Mouse (Mus musculus): ENCODE data around the gene Cers4. TPM values are rescaled to one million over a fixed set of nuclear protein-coding genes. Genes with fewer than 3 reads are reported as not detected.
A peak's percentile ranks its signal among the peaks of the same experiment; 100 is the strongest.

The Cers4 gene
- total RNA-seq (2021) = 10 to 100 TPM; 21.6 to 30.4 TPM
- long read RNA-seq, experiment 1, full-length matches to known transcripts = 13 of 17 reads
- long read RNA-seq, experiment 1, partial matches to known transcripts = 1 of 17 reads
- long read RNA-seq, experiment 1, other reads (novel, unspliced or antisense) = 3 of 17 reads
- long read RNA-seq, experiment 2, full-length matches to known transcripts = 33 of 49 reads
- long read RNA-seq, experiment 2, partial matches to known transcripts = 7 of 49 reads
- long read RNA-seq, experiment 2, other reads (novel, unspliced or antisense) = 9 of 49 reads

GRCm38 (mm10) chr8:4492851-4493685 is at the start of gene Cers4:
Cers4 (plus strand) TSS chr8:4493026.
- peak; percentile 78 to 79 for DNase-seq (ENCODE audit: low spot score in 2 of 2)

GRCm38 (mm10) chr8:4458165-4458564 is 34.7 kb upstream of the Cers4 start:
- no peak for DNase-seq (ENCODE audit: low spot score in 2 of 2)

GRCm38 (mm10) chr8:4463061-4463460 is 29.8 kb upstream of the Cers4 start:
- DNase-seq (ENCODE audit: low spot score in 2 of 2) = no peak

- DNase-seq (ENCODE audit: low spot score in 2 of 2) = no peak
Measured at GRCm38 (mm10) chr8:4474419-4475187, 18.2 kb upstream of the Cers4 start.

- no peak for DNase-seq (ENCODE audit: low spot score in 2 of 2)
Measured at GRCm38 (mm10) chr8:4481154-4481553, 11.7 kb upstream of the Cers4 start.

- DNase-seq (ENCODE audit: low spot score in 2 of 2) = no peak
Measured at GRCm38 (mm10) chr8:4481586-4481985, 11.2 kb upstream of the Cers4 start.

- no peak for DNase-seq (ENCODE audit: low spot score in 2 of 2)
Measured at GRCm38 (mm10) chr8:4482501-4482900, 10.3 kb upstream of the Cers4 start.

GRCm38 (mm10) chr8:4483330-4483729 is 9.5 kb upstream of the Cers4 start:
- no peak for DNase-seq (ENCODE audit: low spot score in 2 of 2)

GRCm38 (mm10) chr8:4493686-4494440 is 1.0 kb downstream of the Cers4 start:
- peak; percentile 36 to 43 for DNase-seq (ENCODE audit: low spot score in 2 of 2)

- DNase-seq (ENCODE audit: low spot score in 2 of 2) = no peak
Measured at GRCm38 (mm10) chr8:4495976-4496375, 3.1 kb downstream of the Cers4 start.

- DNase-seq (ENCODE audit: low spot score in 2 of 2) = no peak
Measured at GRCm38 (mm10) chr8:4497610-4498009, 4.8 kb downstream of the Cers4 start.

- DNase-seq (ENCODE audit: low spot score in 2 of 2) = no peak
Measured at GRCm38 (mm10) chr8:4505364-4505763, 12.5 kb downstream of the Cers4 start.

- DNase-seq (ENCODE audit: low spot score in 2 of 2) = no peak
Measured at GRCm38 (mm10) chr8:4507527-4507926, 14.7 kb downstream of the Cers4 start.

- no peak for DNase-seq (ENCODE audit: low spot score in 2 of 2)
Measured at GRCm38 (mm10) chr8:4510824-4511223, 18.0 kb downstream of the Cers4 start.

GRCm38 (mm10) chr8:4511429-4512115 is 18.7 kb downstream of the Cers4 start:
- DNase-seq (ENCODE audit: low spot score in 2 of 2) = no peak

GRCm38 (mm10) chr8:4512116-4512495 is 19.3 kb downstream of the Cers4 start:
- DNase-seq (ENCODE audit: low spot score in 2 of 2) = no peak

- DNase-seq (ENCODE audit: low spot score in 2 of 2) = peak; percentile 33 to 35
Measured at GRCm38 (mm10) chr8:4516162-4516561, 23.3 kb downstream of the Cers4 start.

- no peak for DNase-seq (ENCODE audit: low spot score in 2 of 2)
Measured at GRCm38 (mm10) chr8:4521472-4521871, 28.6 kb downstream of the Cers4 start.

GRCm38 (mm10) chr8:4523525-4523924 is 30.7 kb downstream of the Cers4 start:
- DNase-seq (ENCODE audit: low spot score in 2 of 2) = no peak
